Mouse (Mus musculus) lung, embryonic 14.5 days (tissue): ENCODE data around the gene Lyg1. TPM values are rescaled to one million over a fixed set of nuclear protein-coding genes. Genes with fewer than 3 reads are reported as not detected.

ENCODE experiments used
- ATAC-seq: fragments of 200-750 bp; cut with Nextera tagmentation; 2 replicates; pipeline ENCODE4 v1.8.0; 2017; ENCODE audit warnings: mild to moderate bottlenecking, moderate TSS enrichment, moderate library complexity; ENCODE audit not compliant: insufficient read depth
- DNase-seq: peaks from one replicate; pipeline ENCODE4 v3.0.0-alpha.2; 2015
- H3K27ac ChIP-seq: fragments of 300-500 bp; sonication (generic); 2 replicates; pipeline ENCODE4 v1.5.1; 2014; ENCODE audit warnings: low read depth, mild to moderate bottlenecking, moderate library complexity
- H3K27me3 ChIP-seq: fragments of 300-500 bp; sonication (generic); 2 replicates; pipeline ENCODE4 v1.6.1; 2014; ENCODE audit warnings: low read length, control low read depth; ENCODE audit not compliant: insufficient read depth
- H3K36me3 ChIP-seq: fragments of 300-500 bp; sonication (generic); 2 replicates; pipeline ENCODE4 v1.6.1; 2014; ENCODE audit warnings: control low read depth; ENCODE audit not compliant: insufficient read depth
- H3K4me1 ChIP-seq: fragments of 300-500 bp; sonication (generic); 2 replicates; pipeline ENCODE4 v1.6.1; 2014; ENCODE audit warnings: antibody characterized with exemption, control low read depth; ENCODE audit not compliant: insufficient read depth
- H3K4me2 ChIP-seq: fragments of 300-500 bp; sonication (generic); 2 replicates; pipeline ENCODE4 v1.6.1; 2014; ENCODE audit warnings: mild to moderate bottlenecking
- H3K4me3 ChIP-seq: fragments of 300-500 bp; sonication (generic); 2 replicates; pipeline ENCODE4 v1.5.1; 2014; ENCODE audit warnings: low read depth, low read length
- H3K9ac ChIP-seq: fragments of 300-500 bp; sonication (generic); 2 replicates; pipeline ENCODE4 v1.6.1; 2014
- H3K9me3 ChIP-seq: fragments of 300-500 bp; sonication (generic); 2 replicates; pipeline ENCODE4 v1.6.1; 2016; ENCODE audit warnings: low read depth, low read length, control low read depth
- CTCF ChIP-seq: IDR thresholded peaks from 2 replicates; pipeline ENCODE4 v1.5.1; 2016; ENCODE audit warnings: antibody characterized with exemption, low read depth
- WGBS: fragments of 180-500 bp; shearing (Covaris S2); extraction: QIAGEN DNeasy Blood & Tissue Kit; methylation state at CpG from one replicate; pipeline ENCODE4 v1.1.7; 2014; 5-methylcytosine and 5-hydroxymethylcytosine counted together
- polyA plus RNA-seq: library from polyadenylated mRNA; unstranded; fragments of >200 nt; fragmentation: Nextera tagmentation; extraction: Ambion mirVana; gene quantifications from 2 replicates; pipeline ENCODE4 v1.2.1, GENCODE M21; 2014

Gene Lyg1
- polyA plus RNA-seq, 1 experiment from 2014 or later = not detected

DNA sequence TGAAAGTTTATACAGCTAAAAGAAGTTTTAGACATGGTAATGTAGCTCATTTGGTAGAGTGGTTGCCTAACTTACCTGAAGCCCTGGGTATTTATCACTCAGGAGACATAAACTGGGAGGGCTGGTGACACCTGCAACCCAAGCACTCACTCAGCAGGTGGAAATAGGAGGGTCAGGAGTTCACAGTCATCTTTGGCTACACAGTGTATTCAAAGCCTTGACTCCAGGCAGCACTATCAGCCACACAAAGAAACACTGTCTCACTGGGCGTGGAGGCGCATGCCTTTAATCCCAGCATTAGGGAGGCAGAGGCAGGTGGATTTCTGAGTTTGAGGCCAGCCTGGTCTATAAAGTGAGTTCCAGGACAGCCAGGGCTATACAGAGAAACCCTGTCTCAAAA, 44.8 kb downstream of the Lyg1 start:
- ATAC-seq = no peak

DNA sequence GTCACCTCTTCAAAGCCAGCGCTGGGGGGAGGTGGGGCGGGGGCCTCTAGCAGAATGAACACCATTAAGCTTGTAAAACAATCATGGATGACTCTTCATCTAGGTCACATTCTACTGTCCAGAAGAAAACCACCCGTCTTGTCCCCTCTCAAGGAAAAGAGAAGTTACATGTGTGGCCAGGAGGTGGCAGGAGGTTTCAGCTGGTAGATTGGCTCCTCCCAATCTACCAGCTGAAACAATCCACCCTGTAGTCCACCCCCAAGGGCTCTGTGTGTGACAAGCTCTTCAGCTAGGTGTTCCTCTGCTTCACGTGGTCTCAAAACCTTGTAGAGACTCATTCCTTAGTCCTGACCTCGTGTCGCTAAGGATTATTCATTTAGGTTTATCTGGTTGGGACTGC, 54.4 kb downstream of the Lyg1 start:
- Histone ChIP-seq H3K27ac (no peak overlapping the region), H3K9ac (no peak overlapping the region), H3K4me1 (no peaks in the 10 kb centered on the region), H3K9me3 (no peaks in the 10 kb centered on the region), H3K27me3 (no peaks in the 10 kb centered on the region), H3K4me2 (no peak overlapping the region), H3K4me3 (no peak overlapping the region), H3K36me3 (peaks cover 17% of the 10 kb centered on the region)
- TF ChIP-seq CTCF = peak; percentile 57
- peak; percentile 72 for DNase-seq
- ATAC-seq = peak; percentile 38; the same call in 1 of the 2 replicates
- WGBS = 32% methylated on average over 6 of the region's 6 CpGs

More for the DNA sequence above, 44.8 kb downstream of the Lyg1 start:
- Histone ChIP-seq H3K4me3 (no peak overlapping the region), H3K36me3 (no peaks in the 10 kb centered on the region), H3K27me3 (no peaks in the 10 kb centered on the region), H3K4me2 (no peak overlapping the region), H3K4me1 (no peaks in the 10 kb centered on the region), H3K27ac (no peak overlapping the region), H3K9me3 (no peaks in the 10 kb centered on the region), H3K9ac (no peak overlapping the region)
- whole genome bisulfite sequencing = 76% methylated on average over 2 of the region's 2 CpGs
- DNase-seq = no peak
- TF ChIP-seq CTCF = no peak

DNA sequence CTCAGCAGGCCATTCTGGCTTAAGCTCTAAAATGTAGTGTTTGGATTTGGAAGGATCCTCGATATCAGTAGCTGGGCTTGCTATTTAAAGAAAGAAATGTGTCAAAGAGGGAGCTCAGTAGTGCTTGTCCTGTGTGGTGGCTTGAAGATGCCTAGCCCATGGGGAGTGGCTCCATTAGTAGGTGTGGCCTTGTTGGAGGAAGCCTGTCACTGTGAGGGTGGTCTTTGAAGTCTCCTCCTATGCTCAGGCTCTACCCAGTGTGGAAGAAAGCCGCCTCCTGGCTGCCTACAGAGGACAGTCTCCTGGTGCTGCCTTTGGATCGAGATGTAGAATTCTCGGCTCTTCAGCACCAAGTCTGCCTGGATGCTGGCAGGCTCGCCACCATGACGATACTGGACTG, 57.3 kb downstream of the Lyg1 start:
- no peak overlapping the region for H3K4me2 ChIP-seq
- H3K9me3 ChIP-seq = no peaks in the 10 kb centered on the region
- no peak for TF ChIP-seq CTCF
- no peak overlapping the region for H3K27ac ChIP-seq
- no peak for ATAC-seq
- no peak for DNase-seq
- no peak overlapping the region for H3K4me3 ChIP-seq
- H3K4me1 ChIP-seq = no peaks in the 10 kb centered on the region
- WGBS = 45% methylated on average over 6 of the region's 6 CpGs
- no peak overlapping the region for H3K9ac ChIP-seq
- no peaks in the 10 kb centered on the region for H3K27me3 ChIP-seq
- H3K36me3 ChIP-seq = peaks cover 40% of the 10 kb centered on the region

DNA sequence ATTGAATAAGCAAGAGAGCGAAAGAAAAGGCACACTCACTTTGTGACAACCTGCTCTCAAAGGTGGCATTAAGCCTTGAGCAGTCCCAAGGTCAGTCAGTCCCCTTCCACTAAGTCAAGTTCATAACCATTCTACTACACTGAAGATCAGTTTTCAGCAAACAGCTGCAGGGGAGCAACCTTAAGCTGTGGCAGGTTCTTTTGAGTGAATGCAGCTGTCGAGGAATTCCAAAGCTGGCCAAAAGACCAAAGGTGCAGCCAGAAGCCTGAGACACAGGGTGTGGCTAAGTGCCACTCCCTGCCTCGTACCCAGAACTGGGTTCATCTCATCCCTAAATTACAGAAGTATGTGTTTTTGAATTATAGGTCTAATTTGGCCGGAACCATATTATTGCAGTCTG, 57.7 kb downstream of the Lyg1 start:
- ATAC-seq = no peak
- Histone ChIP-seq H3K9me3 (no peaks in the 10 kb centered on the region), H3K36me3 (peaks cover 40% of the 10 kb centered on the region), H3K4me1 (no peaks in the 10 kb centered on the region), H3K27me3 (no peaks in the 10 kb centered on the region), H3K4me2 (no peak overlapping the region), H3K4me3 (no peak overlapping the region), H3K27ac (no peak overlapping the region), H3K9ac (no peak overlapping the region)
- no peak for TF ChIP-seq CTCF
- DNase-seq = no peak
- 63% methylated on average over 4 of the region's 4 CpGs for WGBS

Other genes with a start within 250 kb of the Lyg1 start
- gene 2010300C02Rik, start 237.7 kb downstream of the Lyg1 start, polyA plus RNA-seq = 8.1 and 8.5 TPM in 2 replicates
- gene Tsga10, start 91.3 kb downstream of the Lyg1 start, polyA plus RNA-seq = 7.7 TPM in 2 replicates
- gene Lipt1, start 86.0 kb downstream of the Lyg1 start, polyA plus RNA-seq = 7.2 and 9.4 TPM in 2 replicates
- 24.2 and 26.4 TPM in 2 replicates for gene Mitd1, start 67.3 kb downstream of the Lyg1 start, polyA plus RNA-seq
- 247 and 261 TPM in 2 replicates for gene Mrpl30, start 67.3 kb downstream of the Lyg1 start, polyA plus RNA-seq
- gene Lyg2, start 41.3 kb downstream of the Lyg1 start, polyA plus RNA-seq = not detected in 2 replicates
- 127 and 153 TPM in 2 replicates for gene Txndc9, start 40.1 kb upstream of the Lyg1 start, polyA plus RNA-seq
- 25.4 and 25.8 TPM in 2 replicates for gene Eif5b, start 40.3 kb upstream of the Lyg1 start, polyA plus RNA-seq
- 27.3 and 32.3 TPM in 2 replicates for gene Rev1, start 172.0 kb upstream of the Lyg1 start, polyA plus RNA-seq